Mouse (Mus musculus) layer of hippocampus, postnatal 14 days (tissue): ENCODE data around the gene Fcgrt. TPM values are rescaled to one million over a fixed set of nuclear protein-coding genes. Genes with fewer than 3 reads are reported as not detected.
"Not testable (repeated sequence)": the region's sequence is repeated elsewhere in the genome, so short reads cannot be mapped to it uniquely, and the experiment has no call there.

Experiments used
- DNase-seq, 2 experiments: peaks; one replicate each; pipeline ENCODE4 v3.0.0; 2021 to 2022; ENCODE audit warnings: low spot score in 2 of 2, mixed read lengths in 1 of 2
- total RNA-seq, 2 experiments: library from RNA; stranded (reverse); gene quantifications; 2 replicates each; pipeline ENCODE4 v1.2.3; 2021

Gene Fcgrt
- total RNA-seq, 2 experiments from 2014 or later, result 17.1 to 20.9 TPM

DNA sequence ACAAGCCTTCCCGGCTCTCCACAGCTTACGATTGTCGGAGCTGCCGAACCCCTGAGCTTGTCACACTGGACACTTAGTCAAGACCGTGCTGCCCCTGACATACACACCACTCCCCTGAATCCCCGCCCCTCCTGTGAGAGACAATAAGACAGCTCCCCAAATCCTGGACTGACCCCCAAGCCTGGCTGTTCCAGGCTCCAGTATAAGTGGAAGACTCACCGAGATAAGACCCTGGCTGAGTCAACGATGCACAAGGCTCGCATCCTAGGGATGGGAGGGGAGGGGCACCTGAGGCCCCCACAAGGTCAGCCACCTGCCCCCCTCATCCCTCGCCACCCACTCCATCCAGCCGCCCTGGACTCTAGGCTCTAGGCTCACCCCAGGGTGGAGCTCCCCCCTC lies 28.2 kb upstream of the Fcgrt start:
- no peak for DNase-seq

DNA sequence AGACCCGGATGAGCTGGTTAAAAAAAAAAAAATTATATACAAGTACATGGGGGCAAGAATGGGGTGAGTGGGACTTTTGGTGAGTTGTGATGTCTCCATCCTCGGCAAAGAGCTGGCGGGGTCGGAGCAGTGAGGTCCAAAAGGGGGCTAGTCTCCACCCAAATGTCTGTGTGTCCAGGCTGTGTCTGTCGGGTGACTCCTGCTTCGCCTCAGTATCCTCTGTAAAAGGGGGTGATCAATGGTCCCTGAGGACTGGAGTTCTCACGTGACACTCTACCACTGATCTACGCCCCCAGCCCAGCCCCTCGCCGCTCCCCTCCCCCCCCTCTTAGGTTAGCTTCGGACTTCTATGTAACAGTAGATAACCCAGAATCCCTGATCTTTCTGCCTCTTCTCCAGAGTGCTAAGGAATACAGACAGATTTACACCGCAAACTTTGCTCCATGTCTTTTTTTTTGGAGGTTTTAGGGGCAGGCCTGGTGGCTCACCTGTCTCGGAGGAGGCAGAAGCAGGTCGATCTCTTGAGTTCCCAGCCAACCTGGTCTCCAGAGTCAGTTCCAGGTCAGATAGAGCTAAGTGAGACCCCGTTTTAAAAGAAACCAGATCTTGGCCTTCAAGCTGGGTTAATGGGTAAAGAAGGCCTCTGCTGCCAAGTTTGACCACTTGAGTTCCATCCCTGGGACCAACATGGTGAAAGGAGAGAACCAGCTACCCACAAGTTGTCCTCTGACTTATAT lies 26.3 kb upstream of the Fcgrt start:
- DNase-seq, result no peak

DNA sequence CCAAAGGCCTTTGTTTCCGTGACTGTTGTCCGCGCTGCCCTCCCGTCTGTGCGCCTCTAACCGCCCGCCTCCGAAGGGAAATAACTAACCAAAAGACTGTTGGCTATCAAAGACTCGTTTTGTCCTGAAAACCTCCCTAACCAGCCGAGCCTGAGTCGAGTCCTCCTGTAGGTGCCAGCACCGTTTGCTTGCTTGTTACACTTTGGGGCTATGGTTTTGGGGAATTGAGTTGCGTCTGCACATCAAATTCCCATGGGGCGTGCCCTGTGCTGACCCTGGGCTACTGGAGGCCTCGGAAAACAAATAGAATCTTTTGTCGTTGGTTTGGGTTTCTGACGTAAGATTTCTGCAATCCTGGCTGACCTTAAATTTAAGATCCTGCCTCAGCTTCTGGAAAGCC lies 25.7 kb upstream of the Fcgrt start:
- DNase-seq, result no peak

DNA sequence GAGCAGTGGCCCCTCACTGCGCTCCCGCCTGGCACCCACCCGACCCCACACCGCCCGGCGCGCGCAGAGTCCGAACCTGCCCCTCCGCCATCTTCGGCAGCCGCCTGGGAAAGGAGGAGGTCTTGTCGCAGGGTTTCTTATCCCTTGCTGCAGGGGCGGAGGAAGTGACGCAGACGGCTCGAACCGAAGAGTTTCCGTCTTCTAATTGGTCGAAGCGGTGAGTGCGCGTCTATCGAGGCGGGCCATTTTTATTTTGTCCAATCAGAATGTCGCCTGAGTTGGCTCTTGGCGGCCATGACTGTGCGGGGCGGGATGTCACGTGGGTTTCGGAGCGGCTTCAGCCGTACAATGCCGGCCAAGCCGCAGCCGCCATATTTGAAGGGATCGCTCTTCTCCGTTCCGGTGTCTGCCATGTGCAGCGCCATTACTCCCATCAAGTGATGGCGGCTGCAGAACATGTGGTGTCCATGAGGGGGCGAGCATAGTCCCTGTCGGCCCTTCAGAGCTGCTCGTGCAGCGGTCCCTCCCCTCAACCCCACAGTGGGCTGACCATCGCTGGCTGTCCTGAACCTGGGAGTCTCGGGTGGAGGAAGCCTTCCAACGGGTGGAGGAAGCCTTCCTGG lies 25.1 kb upstream of the Fcgrt start, which contains the start of gene Rpl13a:
TSS of gene Rpl13a (minus strand) at position 138 of the 623 bp plus-strand sequence.
- DNase-seq, result peak; percentile 99 to 100

DNA sequence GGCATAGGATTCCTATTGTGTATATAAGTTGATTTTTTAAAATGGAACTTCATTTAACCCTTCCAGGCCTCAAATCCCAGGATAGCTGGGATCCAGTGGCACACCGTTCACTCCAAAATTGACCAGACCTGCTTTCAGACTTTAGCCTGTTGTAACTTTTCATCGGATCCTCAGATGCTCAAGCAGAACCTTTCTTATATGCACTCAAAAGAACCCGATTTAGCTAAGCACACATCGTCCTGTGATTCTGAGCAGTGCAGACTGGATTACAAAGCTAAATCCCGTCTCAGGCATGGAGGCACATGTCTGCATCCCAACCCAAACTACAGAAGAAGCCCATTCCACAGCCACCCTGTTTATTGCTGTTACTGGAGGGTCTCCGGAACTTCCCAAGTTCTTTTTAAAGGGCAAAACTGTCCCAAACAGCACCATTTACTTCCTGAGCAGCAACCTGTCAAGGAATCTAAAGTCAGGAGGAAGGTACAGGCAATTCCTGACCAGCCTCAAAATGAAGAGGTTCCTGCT lies 24.1 kb upstream of the Fcgrt start:
- no peak for DNase-seq

DNA sequence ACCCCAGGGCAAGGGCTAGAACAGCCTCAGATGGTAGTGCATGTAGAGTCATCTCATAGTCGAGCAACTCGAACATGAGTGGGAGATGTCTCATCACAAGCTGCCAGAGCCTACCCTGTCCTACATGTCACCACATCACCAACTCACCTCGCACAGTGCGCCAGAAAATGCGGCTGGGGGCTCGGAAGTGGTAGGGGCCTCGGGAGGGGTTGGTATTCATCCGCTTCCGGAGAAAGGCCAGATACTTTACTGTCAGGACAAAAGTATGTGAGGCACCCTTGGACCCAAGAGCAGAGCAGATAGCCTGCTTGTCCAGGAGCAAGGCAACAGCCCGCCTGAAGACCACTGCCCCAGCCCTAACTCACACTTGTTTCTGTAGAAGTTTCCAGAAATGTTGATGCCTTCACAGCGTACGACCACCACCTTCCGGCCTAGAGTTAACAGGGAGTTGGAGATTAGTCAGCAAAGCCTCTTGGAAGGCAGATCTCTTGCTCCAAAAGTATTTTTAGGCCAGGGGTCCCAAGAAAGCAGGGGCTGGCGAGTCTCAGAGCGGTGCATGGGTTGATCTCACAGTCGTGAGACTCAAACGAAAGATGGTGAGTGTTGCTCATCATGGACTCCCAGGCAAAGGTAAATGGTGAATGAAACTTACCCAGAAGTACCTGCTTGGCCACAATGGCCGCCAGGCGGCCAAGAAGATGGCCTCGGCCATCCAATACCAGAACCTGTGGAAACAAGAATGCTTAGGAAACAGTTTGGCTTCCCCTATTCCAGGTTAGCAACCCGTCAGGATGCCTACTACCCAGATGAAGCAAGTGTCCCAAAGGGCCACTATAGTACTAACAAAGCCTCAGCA lies 23.4 kb upstream of the Fcgrt start:
- DNase-seq, result no peak

DNA sequence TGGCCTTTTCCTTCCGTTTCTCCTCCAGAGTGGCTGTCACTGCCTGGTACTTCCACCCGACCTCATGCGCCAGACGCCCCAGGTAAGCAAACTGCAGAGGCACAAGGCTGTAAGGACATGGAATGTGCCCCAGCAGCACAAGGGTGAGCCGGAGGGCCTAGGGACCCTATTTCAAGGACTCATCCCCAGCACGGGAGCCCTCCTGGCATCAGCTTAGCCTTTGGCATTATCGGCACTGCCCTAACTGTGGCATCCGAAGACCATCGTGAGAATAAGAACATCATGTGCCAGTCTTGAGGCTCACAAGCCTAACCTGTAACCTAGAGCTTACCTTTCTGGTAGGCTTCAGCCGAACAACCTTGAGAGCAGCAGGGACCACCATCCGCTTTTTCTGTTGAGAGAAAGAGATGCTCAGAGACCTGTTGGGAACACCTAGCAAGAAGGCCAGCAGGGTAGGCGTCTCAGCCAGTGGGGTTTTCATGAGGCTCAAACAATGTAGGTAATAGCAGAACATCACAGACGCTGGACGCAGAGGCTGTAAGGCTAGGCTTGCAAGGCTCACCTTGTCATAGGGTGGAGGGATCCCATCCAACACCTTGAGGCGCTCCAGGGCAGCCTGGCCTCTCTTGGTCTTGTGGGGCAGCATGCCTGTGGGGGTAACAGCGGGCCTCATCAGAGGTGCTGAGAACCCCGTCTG lies 22.6 kb upstream of the Fcgrt start:
- DNase-seq, result no peak

DNA sequence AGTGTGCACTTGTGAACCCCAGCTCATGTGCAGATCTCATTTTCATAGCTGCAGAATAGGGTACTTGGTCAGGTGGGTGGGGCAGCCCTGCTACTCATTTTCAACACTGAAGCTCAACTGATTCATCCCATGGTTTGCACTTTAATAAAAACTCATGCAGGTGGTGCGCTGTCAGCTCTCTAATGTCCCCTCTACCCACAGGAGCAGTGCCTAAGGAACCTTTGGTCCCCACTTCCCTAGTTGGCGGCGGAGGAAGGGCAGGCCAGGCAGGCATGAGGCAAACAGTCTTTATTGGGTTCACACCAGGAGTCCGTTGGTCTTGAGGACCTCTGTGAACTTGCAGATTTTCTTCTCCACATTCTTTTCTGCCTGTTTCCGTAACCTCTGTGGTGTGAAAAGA lies 22.0 kb upstream of the Fcgrt start:
- not testable (repeated sequence) for DNase-seq

DNA sequence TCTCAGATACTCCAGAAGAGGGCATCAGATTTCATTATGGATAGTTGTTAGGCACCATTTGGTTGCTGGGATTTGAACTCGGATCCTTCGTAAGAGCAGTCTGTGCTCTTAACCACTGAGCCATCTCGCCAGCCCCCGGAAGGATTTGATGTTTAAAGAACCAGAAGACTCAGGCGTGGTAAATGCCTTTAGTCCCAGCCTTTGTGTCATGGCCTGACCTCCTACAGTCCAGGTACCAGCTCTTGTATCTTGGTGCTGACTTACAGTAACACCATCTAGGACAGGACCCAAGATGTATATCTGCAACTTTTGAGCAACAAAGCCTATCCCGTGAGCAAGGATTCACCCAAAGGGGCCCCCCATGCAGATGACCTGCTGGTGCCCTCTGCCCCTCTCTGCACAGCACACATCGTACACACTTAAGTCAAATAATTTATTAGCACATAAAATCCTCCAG lies 21.5 kb upstream of the Fcgrt start:
- DNase-seq, result no peak

DNA sequence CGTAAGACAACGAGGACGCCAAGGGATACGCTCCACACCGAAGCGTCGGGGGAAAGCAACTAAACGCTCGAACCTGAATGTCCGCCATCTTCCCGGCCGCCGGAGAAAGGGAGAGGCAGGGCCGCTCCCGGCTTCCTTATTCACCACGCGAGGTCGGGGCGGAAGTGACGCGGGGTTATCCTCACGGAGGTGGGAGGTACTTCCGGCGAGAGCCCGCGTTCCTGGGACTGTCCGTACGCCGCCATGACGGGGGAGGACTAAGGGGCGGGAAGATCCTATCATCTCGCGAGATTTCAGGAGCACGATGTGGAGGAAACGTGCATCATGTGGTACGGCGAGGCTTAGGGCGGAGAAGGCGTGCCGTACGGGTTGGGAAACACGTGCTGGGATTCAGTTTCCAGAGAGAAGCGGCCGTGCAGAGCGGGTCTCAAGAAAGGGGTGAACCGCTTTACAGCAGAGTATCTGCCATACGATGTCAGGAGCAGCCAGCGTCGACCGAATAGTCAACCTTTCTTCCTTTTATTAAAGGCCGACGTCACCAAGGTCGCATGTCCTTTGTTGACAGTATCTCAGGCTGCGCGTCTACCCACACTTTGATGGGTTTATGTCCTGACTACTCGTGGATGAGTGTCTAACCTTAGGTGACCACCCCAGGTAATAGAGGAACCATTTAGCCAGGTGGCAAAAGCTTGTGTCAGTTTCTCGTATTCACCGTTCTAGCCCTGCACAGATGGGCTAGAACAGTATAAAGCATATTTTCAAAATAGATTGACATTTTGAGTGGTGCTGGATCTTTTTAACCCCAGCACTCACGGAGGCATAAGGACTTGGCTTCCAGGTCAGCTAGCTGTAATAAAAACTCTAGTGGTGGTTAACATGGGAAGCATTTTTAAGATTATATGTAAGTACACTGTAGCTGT lies 20.8 kb upstream of the Fcgrt start, which contains the start of gene Rps11:
TSS of gene Rps11 (minus strand) at position 216 of the 920 bp plus-strand sequence.
- DNase-seq, result peak; percentile 98 to 99

DNA sequence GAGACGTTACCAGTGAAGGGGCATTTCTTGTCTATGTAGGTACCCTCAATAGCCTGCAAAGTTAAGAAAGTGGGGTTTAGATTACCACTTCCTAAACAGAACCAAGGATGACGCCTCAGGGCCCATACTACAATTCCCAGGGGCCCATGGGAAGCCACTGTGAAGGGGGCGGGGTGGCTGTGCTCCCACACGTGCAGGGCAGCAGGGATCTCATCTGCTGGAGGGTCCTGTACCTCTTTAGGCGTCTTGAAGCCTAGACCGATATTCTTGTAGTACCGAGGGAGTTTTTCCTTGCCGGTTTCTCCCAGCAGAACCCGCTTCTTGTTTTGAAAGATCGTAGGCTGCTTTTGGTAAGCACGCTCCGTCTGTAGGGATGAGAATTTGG lies 19.5 kb upstream of the Fcgrt start:
- no peak for DNase-seq

DNA sequence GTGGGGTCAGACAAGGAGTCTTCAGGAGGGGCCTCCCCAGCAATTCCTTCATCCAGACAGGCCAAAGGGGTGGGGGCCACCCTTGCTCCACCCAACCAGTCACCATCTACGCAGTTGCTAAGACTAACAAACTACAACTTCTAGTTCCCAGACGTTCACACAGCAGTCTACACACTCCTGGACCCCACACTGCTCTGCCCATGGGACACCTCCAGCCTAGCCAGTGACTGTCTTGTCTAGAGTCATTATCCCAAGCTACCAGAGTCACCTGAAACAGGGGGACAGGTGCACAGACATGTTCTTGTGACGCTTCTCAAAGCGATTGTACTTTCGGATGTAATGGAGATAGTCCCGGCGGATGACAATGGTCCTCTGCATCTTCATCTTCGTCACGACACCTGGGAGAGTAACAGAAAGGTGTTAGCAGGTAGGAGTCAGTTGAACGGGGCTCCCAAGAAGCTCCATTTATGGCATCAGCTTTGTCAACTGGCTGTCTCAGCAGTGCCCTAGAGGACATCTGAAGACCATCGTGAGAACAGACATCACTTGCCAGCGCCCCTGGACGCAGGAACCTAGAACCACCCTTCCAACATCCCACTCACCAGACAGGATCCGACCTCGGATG lies 19.0 kb upstream of the Fcgrt start:
- DNase-seq, result no peak

DNA sequence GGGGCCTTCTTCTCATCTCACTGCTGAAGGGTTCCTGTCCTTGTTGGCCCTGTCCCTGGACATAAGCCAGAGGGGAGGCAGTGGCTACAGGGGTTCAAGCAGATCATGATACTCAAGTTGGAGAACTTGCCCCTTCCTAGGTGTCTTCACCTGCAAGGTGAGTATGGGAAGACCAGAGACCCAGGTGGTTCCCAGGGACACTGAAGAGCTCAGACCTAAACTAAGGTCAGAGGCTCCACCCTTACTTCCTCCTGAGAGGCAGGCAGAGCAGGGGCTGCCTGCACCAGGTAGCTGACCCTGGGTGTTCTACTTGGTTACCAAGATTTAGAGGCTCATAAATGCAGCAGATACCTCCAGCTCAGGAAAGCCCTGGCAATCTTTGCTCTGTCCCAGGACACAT lies 18.3 kb upstream of the Fcgrt start:
- no peak for DNase-seq

DNA sequence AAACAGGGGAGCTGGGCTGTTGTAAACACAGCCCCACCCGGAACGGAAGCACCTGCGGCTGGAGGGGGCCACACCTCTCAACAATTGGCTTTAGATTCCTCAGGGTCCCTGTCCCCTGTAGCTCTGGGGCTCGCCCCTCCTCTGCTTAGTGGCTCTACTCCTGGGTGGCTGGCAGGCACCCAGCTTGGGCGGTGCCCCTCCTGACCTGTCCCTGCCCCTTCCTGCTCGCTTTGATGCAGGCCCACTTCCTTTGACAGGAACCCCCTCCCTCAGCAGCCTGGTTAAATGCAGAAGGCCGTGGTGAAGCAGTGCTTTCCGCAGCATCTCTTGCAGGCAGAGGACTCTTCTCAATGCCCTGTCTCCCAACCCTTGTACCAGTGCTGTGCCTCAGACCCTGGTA lies 17.8 kb upstream of the Fcgrt start:
- no peak for DNase-seq

DNA sequence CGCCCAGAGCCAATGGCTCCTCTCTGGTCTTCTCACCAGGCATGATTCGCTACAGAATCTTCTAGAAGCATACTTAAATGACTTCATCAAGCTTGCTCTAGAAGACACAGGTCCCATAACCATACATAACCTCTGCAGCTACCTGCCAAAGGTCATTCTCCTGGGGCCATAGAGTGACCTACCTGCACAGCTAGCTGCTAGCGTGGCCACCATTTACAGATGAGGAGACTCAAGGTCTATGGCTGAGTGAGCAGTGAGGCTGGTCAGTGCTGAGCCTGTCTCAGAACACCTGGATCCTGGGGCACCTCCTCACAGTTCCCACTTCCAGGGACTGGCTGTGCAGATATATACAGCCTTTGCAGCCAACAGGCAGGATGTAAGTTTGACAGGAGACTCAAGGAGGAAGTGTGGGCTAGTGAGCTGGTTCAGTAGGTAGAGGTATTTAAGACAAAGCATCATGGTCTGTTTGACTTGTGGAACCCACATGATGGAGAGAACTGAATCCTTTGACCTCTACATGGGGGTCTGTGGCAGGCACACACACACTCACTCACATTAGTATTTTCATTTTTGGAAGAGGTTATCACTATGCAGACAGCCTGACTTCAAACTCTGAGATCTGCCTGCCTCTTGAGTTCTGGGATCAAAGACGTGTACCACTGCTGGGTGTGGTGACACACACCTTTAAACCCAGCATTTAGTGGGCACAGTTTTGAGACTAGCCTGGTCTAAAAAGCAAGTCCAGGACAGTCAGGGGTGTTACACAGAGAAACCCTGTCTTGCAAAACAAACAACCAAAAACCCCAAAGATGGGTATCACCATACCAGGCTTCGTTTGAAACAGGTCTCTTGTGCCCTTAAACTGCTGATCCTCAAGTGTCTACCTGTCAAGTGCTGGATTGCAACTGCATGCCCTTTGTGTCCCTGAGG lies 16.4 kb upstream of the Fcgrt start:
- no peak for DNase-seq

DNA sequence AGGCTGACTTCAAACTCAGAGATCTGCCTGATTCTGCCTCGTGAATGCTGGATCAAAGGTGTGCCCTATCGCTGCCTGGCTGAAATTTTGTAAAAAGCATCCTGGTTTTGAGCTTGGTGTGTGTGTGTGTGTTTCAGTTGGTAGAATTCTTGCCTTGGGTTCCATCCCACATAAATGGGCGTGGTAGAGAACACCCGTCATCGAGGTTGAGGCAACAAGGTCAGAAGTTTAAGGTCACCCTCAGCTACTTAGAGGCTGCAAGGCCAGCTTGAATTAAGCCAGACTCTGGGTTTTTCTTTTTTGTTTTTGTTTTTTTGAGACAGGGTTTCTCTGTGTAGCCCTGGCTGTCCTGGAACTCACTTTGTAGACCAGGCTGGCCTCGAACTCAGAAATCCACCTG lies 14.7 kb upstream of the Fcgrt start:
- DNase-seq, result no peak

DNA sequence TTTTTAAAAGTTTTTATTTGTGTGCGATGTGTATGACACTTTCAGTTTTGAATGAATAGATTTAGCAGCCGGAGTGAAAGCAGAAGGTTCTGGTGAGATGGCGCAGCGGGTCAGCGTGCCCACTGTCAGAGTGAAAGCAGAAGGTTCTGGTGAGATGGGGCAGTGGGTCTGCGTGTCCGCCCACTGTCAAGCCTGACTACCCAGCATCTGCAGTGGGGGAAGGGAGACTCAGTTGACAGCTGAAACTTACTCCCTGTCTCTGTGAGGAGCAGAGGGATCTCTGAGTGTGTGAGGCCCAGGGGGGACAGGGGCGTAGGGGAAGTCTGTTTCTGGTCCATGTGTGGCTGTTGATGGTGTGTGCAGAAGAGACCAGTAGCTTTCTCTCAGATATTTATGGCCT lies 13.9 kb upstream of the Fcgrt start:
- DNase-seq, result no peak

DNA sequence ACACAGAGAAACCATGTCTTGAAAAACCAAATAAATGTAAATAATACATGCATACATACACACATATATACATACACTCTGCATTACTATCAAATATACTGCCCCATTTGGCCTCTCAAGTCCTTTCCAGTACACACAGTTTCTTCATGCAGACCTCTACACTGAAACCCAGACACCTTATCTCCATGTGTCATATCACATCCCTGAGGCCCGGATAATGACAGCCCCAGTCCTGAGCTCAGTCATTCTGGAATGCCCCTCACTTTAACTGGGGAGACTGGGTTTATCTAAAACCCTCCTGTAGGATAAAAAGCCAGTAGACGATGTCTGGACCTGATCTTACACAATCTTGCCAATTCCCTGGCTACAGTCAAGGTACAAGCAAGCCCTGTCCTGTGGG lies 9.8 kb upstream of the Fcgrt start:
- DNase-seq, result no peak
